Mouse (Mus musculus) ES-E14 (cell line): Measurements from ENCODE around the gene Cracr2b. TPM values are rescaled to one million over a fixed set of nuclear protein-coding genes. Genes with fewer than 3 reads are reported as not detected.
A peak's percentile ranks its signal among the peaks of the same experiment; 100 is the strongest.

ENCODE experiments used
- DNase-seq: peaks from one replicate; pipeline ENCODE4 v3.0.0-alpha.2; 2013; ENCODE audit warnings: low read depth, low spot score
- H3K27ac ChIP-seq: 2 replicates; pipeline ENCODE4 v1.5.1; 2012; ENCODE audit warnings: low read depth, mild to moderate bottlenecking, low read length, moderate library complexity, mixed read lengths; ENCODE audit not compliant: poor library complexity, insufficient read depth, severe bottlenecking
- H3K36me3 ChIP-seq: 2 replicates; pipeline ENCODE4 v1.6.1; 2012; ENCODE audit warnings: mild to moderate bottlenecking, low read length, moderate library complexity, mixed read lengths; ENCODE audit not compliant: control insufficient read depth, poor library complexity, insufficient read depth, severe bottlenecking
- H3K4me1 ChIP-seq, 2 experiments: fragments of 150-350 bp in 1 of 2; sonication (generic) in 1 of 2; 2 replicates each; pipeline ENCODE4 v1.6.1; 2012; ENCODE audit warnings: low read length in 2 of 2, mild to moderate bottlenecking in 1 of 2, mixed read lengths in 1 of 2; ENCODE audit not compliant: control insufficient read depth in 2 of 2, insufficient read depth in 2 of 2, poor library complexity in 1 of 2
- H3K4me3 ChIP-seq, 2 experiments: fragments of 150-350 bp in 1 of 2; sonication (generic) in 1 of 2; 2 replicates each; pipeline ENCODE4 v1.5.1; 2012; ENCODE audit warnings: low read length in 2 of 2, low read depth in 1 of 2, mild to moderate bottlenecking in 1 of 2, mixed read lengths in 1 of 2; ENCODE audit not compliant: insufficient read depth in 1 of 2, poor library complexity in 1 of 2, severe bottlenecking in 1 of 2
- H3K9ac ChIP-seq: 2 replicates; pipeline ENCODE4 v1.6.1; 2012; ENCODE audit warnings: low read depth, mild to moderate bottlenecking, low read length, mixed read lengths; ENCODE audit not compliant: poor library complexity, insufficient read depth, severe bottlenecking
- H3K9me3 ChIP-seq: fragments of 150-350 bp; sonication (generic); 2 replicates; pipeline ENCODE4 v1.6.1; 2012; ENCODE audit warnings: low read depth, mild to moderate bottlenecking, low read length; ENCODE audit not compliant: control insufficient read depth, insufficient read depth
- CHD2 ChIP-seq: IDR thresholded peaks from 2 replicates; pipeline ENCODE4 v1.6.1; 2014; ENCODE audit warnings: mild to moderate bottlenecking, low read depth, low read length, inconsistent platforms
- HCFC1 ChIP-seq: IDR thresholded peaks from 2 replicates; pipeline ENCODE4 v1.6.1; 2012; ENCODE audit warnings: low read length, inconsistent platforms, borderline replicate concordance; ENCODE audit not compliant: insufficient read depth
- MAFK ChIP-seq: IDR thresholded peaks from 2 replicates; pipeline ENCODE4 v1.6.1; 2014; ENCODE audit warnings: mild to moderate bottlenecking, low read depth, low read length, inconsistent platforms; ENCODE audit not compliant: insufficient read depth
- ZC3H11A ChIP-seq: IDR thresholded peaks from 2 replicates; pipeline ENCODE4 v1.6.1; 2012; ENCODE audit warnings: low read depth, mild to moderate bottlenecking, inconsistent platforms, low read length, borderline replicate concordance
- ZNF384 ChIP-seq: IDR thresholded peaks from 2 replicates; pipeline ENCODE4 v1.6.1; 2012; ENCODE audit warnings: low read depth, low read length, inconsistent platforms
- in situ Hi-C, 2 experiments: fragments of 600-800 bp; cut with MboI; formaldehyde crosslinking; loops; one replicate each; pipeline ENCODE4 v1.15.1; 2025; ENCODE audit warnings: low sequenced_read_pairs in 2 of 2, inconsistent platforms in 1 of 2; ENCODE audit not compliant: unreplicated experiment in 2 of 2
- total RNA-seq: library from RNA; depleted of rRNA; stranded (reverse); fragments of 300-350 nt; gene quantifications from 2 replicates; pipeline ENCODE4 v1.2.3, GENCODE M21; 2012

The Cracr2b gene
- total RNA-seq, 1 experiment: 5.8 TPM

DNA sequence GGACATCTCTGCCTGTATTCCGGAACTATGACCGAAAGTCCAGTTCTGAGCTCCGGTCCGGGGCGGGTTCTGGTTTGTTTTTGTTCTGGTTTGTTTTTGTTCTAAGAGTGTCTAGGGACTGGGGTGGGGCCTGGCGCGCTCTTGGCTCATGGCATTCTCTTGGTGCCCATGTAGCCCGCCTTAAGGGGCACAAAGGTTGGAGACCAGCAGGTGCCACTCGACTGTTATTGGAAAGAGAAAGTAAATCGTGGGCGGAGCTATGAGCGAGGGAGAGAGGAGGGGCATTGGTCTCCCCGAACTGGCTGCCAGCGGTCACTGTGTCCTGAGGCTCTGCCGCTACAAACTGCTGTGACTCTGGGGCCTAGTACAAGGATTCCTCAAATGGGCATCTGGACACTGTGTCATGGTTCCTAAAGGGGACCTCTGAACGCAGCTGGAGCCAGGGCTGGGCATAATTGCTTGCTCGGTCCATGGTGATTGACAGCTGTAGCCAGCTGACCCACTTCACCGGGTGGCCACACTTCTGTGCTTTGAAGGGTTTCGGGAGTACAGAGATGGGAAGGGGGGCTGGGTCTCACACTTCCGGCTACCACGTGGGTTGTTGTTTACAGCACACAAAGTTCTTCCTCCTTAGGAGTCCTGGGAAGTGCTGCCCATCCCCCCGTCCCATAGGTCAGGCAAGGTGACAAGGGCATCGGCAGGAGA is 5.1 kb upstream of the Cracr2b start:
- in situ Hi-C loops: no loop called here
- no peaks in the 10 kb centered on the region for H3K9me3 ChIP-seq
- H3K4me1 ChIP-seq: peaks cover 0 to 26% of the 10 kb centered on the region in 2 experiments; a peak in 3 of 4 replicates
- H3K27ac ChIP-seq: no peak overlapping the region
- peak overlapping the region; percentile 74 for H3K9ac ChIP-seq
- peak overlapping the region; percentile 68 to 91 for H3K4me3 ChIP-seq
- TF ChIP-seq ZC3H11A: no peak
- TF ChIP-seq CHD2: no peak
- no peak for TF ChIP-seq MAFK
- no peak for TF ChIP-seq ZNF384
- no peak for TF ChIP-seq HCFC1
- peaks cover 13% of the 10 kb centered on the region for H3K36me3 ChIP-seq
- no peak for DNase-seq

GRCm38 (mm10) chr7:141456739-141457138 is 4.2 kb upstream of the Cracr2b start:
- Histone ChIP-seq H3K4me1 (peaks cover 0 to 27% of the 10 kb centered on the region in 2 experiments; a peak in 3 of 4 replicates), H3K9ac (no peak overlapping the region), H3K4me3 (no peak overlapping the region), H3K27ac (no peak overlapping the region), H3K9me3 (no peaks in the 10 kb centered on the region), H3K36me3 (peaks cover 4% of the 10 kb centered on the region)
- DNase-seq: no peak
- in situ Hi-C loops: no loop called here
- no peak for TF ChIP-seq MAFK
- TF ChIP-seq HCFC1: no peak
- TF ChIP-seq ZC3H11A: no peak
- TF ChIP-seq ZNF384: no peak
- no peak for TF ChIP-seq CHD2

GRCm38 (mm10) chr7:141457236-141457635 is 3.7 kb upstream of the Cracr2b start:
- TF ChIP-seq ZNF384 (no peak), CHD2 (no peak), HCFC1 (no peak), MAFK (no peak), ZC3H11A (no peak)
- H3K9ac ChIP-seq: no peak overlapping the region

GRCm38 (mm10) chr7:141457986-141458660 is 2.8 kb upstream of the Cracr2b start:
- Histone ChIP-seq H3K9me3 (no peaks in the 10 kb centered on the region), H3K36me3 (no peaks in the 10 kb centered on the region), H3K27ac (no peak overlapping the region), H3K9ac (no peak overlapping the region), H3K4me3 (no peak overlapping the region), H3K4me1 (peaks cover 2 to 31% of the 10 kb centered on the region in 2 experiments; a peak in 3 of 4 replicates)
- no peak for TF ChIP-seq HCFC1
- no peak for TF ChIP-seq MAFK
- TF ChIP-seq CHD2: no peak
- TF ChIP-seq ZC3H11A: no peak
- TF ChIP-seq ZNF384: no peak
- DNase-seq: no peak
- in situ Hi-C loops: no loop called here

More at GRCm38 (mm10) chr7:141457236-141457635, 3.7 kb upstream of the Cracr2b start:
- no peak for DNase-seq
- no peak overlapping the region for H3K4me3 ChIP-seq
- no peak overlapping the region for H3K27ac ChIP-seq
- H3K36me3 ChIP-seq: no peaks in the 10 kb centered on the region
- H3K9me3 ChIP-seq: no peaks in the 10 kb centered on the region
- in situ Hi-C loops: no loop called here
- H3K4me1 ChIP-seq: peaks cover 1 to 29% of the 10 kb centered on the region in 2 experiments; a peak in 3 of 4 replicates
